ENCODE assay signal across 29 mouse cellular contexts in genomic region chr15:31227793-31228192, GRCm38 (mm10). TPM values are rescaled to one million over a fixed set of nuclear protein-coding genes. Genes with fewer than 3 reads are reported as not detected.
DNase-seq lines count a peak whose midpoint lies in the region; ATAC-seq and TF ChIP-seq lines count a peak whose summit lies in the region.
"Had no signal": no experiment of that assay in that cellular context is flagged by ENCODE, and none has a peak within 500 bp of the region (broad histone marks: within the 10 kb centered on the region; RNA-seq: fewer than 3 reads in every experiment).

No protein-coding gene starts in this region.

- H3K36me3 ChIP-seq in liver, adult 2 months (ENCODE audit: control insufficient read depth, insufficient read depth, low read length) = peaks cover 5% of the 10 kb centered on the region
- H3K36me3 ChIP-seq in liver, embryonic 11.5 days (ENCODE audit: control insufficient read depth, insufficient read depth, low read length) = no peaks in the 10 kb centered on the region; the same call in 1 of the 2 replicates
- H3K36me3 ChIP-seq in kidney, embryonic 14.5 days (ENCODE audit: control insufficient read depth, insufficient read depth, low read length) = no peaks in the 10 kb centered on the region; the same call in 1 of the 2 replicates
- H3K36me3 ChIP-seq: hindbrain, embryonic 10.5 days; hindbrain, embryonic 15.5 days; neural tube, embryonic 12.5 days had no signal

- TF ChIP-seq POLR2A in liver, adult 2 months (IDR thresholded peaks at IDR 0.05; ENCODE audit: extremely low read depth, insufficient read depth, low read length) = no peak
- no peak for TF ChIP-seq POLR2A in cerebellum, adult 2 months (IDR thresholded peaks at IDR 0.05; ENCODE audit: borderline replicate concordance, insufficient read depth, low read length)

- no peaks in the 10 kb centered on the region for H3K27me3 ChIP-seq in liver, adult 2 months (ENCODE audit: control insufficient read depth, insufficient read depth, low read length)
- H3K27me3 ChIP-seq in liver, embryonic 11.5 days (replicated peaks; ENCODE audit: control insufficient read depth, insufficient read depth, low read length) = no peaks in the 10 kb centered on the region
- H3K27me3 ChIP-seq in kidney, embryonic 14.5 days (ENCODE audit: control insufficient read depth, insufficient read depth, low read length) = no peaks in the 10 kb centered on the region
- H3K27me3 ChIP-seq in cerebellum, adult 2 months (ENCODE audit: control insufficient read depth, insufficient read depth, low read length) = no peaks in the 10 kb centered on the region
- H3K27me3 ChIP-seq: hindbrain, embryonic 15.5 days; neural tube, embryonic 12.5 days had no signal

- peaks cover 12% of the 10 kb centered on the region; the same call in 1 of the 2 replicates for H3K79me2 ChIP-seq in liver, adult 2 months (ENCODE audit: control insufficient read depth, insufficient read depth, low read length)

- peaks cover 14% of the 10 kb centered on the region for H3K4me1 ChIP-seq in liver, adult 2 months (ENCODE audit: control insufficient read depth, insufficient read depth, low read length)
- H3K4me1 ChIP-seq in liver, embryonic 11.5 days (replicated peaks; ENCODE audit: control insufficient read depth, insufficient read depth, low read length) = peaks cover 8% of the 10 kb centered on the region
- 0 out of 2 replicates have a peak, but pooled peaks cover 4% of the 10 kb centered on the region for H3K4me1 ChIP-seq in kidney, embryonic 14.5 days (ENCODE audit: control insufficient read depth, insufficient read depth, low read length)
- no peaks in the 10 kb centered on the region for H3K4me1 ChIP-seq in cerebellum, adult 2 months (ENCODE audit: control insufficient read depth, insufficient read depth, low read length)
- H3K4me1 ChIP-seq: neural tube, embryonic 12.5 days had no signal

- DNase-seq in liver, adult 2 months (ENCODE audit: extremely low read depth, low read depth, low spot score) = peak; percentile 35
- no peak for DNase-seq in liver, embryonic 11.5 days (ENCODE audit: low spot score)
- peak; percentile 12 for DNase-seq in ES-CJ7 (ENCODE audit: low read depth, low spot score)
- DNase-seq in adrenal gland, adult 8-10 months = peak; percentile 24
- peak; percentile 27 for DNase-seq in brain, adult 2 months (ENCODE audit: low read depth, low spot score)
- no peak for DNase-seq in cerebellum, adult 2 months
- DNase-seq in embryo, embryonic 11 days = no peak
- DNase-seq: cerebellum, adult 9-11 months; gastrocnemius, postnatal 14 days; heart, postnatal 14 days; kidney, adult 11 months; layer of hippocampus, postnatal 36 days; left cerebral cortex, postnatal 4 days; lung, adult 2 months; lung, postnatal 10 days; right cerebral cortex, adult 18-20 months; right cerebral cortex, postnatal 4 days; thymus, adult 18-20 months; thymus, postnatal 36 days had no signal

- 70% methylated on average over 8 of the region's 8 CpGs for WGBS in liver, adult 2 months
- 86% methylated on average over 8 of the region's 8 CpGs for WGBS in liver, embryonic 11.5 days
- WGBS in kidney, embryonic 14.5 days = 87% methylated on average over 8 of the region's 8 CpGs
- 91% methylated on average over 8 of the region's 8 CpGs for WGBS in cerebellum, adult 2 months

- peak overlapping the region; percentile 24; the same call in 1 of the 2 replicates for H3K9ac ChIP-seq in liver, adult 2 months (ENCODE audit: low read depth, low read length)
- H3K9ac ChIP-seq in liver, embryonic 11.5 days (ENCODE audit: low read depth, low read length) = no peak overlapping the region
- H3K9ac ChIP-seq in kidney, embryonic 14.5 days (ENCODE audit: low read depth, low read length) = no peak overlapping the region
- H3K9ac ChIP-seq: hindbrain, embryonic 15.5 days; liver, embryonic 14.5 days; neural tube, embryonic 12.5 days had no signal

- H3K27ac ChIP-seq in liver, adult 2 months (replicated peaks; ENCODE audit: insufficient read depth, low read depth, low read length) = peak overlapping the region; percentile 65
- H3K27ac ChIP-seq in liver, embryonic 11.5 days (ENCODE audit: low read depth, low read length) = no peak overlapping the region
- H3K27ac ChIP-seq in kidney, embryonic 14.5 days (ENCODE audit: low read depth, low read length) = no peak overlapping the region
- H3K27ac ChIP-seq in cerebellum, adult 2 months (ENCODE audit: insufficient read depth, low read length) = no peak overlapping the region
- H3K27ac ChIP-seq: hindbrain, embryonic 10.5 days; hindbrain, embryonic 15.5 days; liver, embryonic 14.5 days; neural tube, embryonic 12.5 days; stomach, postnatal 0 days had no signal

- ATAC-seq in liver, embryonic 11.5 days (replicated peaks; ENCODE audit: low FRiP score) = no peak
- no peak for ATAC-seq in kidney, embryonic 14.5 days (ENCODE audit: low FRiP score, low TSS enrichment)
- ATAC-seq: inflammation-experienced regulatory T-cells, adult 6 months; midbrain, embryonic 16.5 days had no signal

- H3K4me3 ChIP-seq in liver, adult 2 months (ENCODE audit: insufficient read depth, low read depth, low read length) = no peak overlapping the region
- no peak overlapping the region for H3K4me3 ChIP-seq in liver, embryonic 11.5 days (ENCODE audit: low read depth, low read length)
- no peak overlapping the region for H3K4me3 ChIP-seq in kidney, embryonic 14.5 days (ENCODE audit: low read length)
- H3K4me3 ChIP-seq in cerebellum, adult 2 months (replicated peaks; ENCODE audit: insufficient read depth, low read depth, low read length) = no peak overlapping the region
- H3K4me3 ChIP-seq: erythroblast, embryonic 14.5 days; hindbrain, embryonic 10.5 days; hindbrain, embryonic 15.5 days; neural tube, embryonic 12.5 days had no signal

- H3K9me3 ChIP-seq in liver, embryonic 11.5 days (ENCODE audit: control insufficient read depth, low read length) = no peaks in the 10 kb centered on the region
- H3K9me3 ChIP-seq in kidney, embryonic 14.5 days (ENCODE audit: control insufficient read depth, low read length) = no peaks in the 10 kb centered on the region
- H3K9me3 ChIP-seq: hindbrain, embryonic 10.5 days; hindbrain, embryonic 15.5 days; neural tube, embryonic 12.5 days had no signal

- no peak overlapping the region for H3K4me2 ChIP-seq in liver, embryonic 11.5 days
- no peak overlapping the region for H3K4me2 ChIP-seq in kidney, embryonic 14.5 days (replicated peaks; ENCODE audit: low read depth, low read length)
- H3K4me2 ChIP-seq: hindbrain, embryonic 15.5 days; midbrain, embryonic 11.5 days; neural tube, embryonic 12.5 days had no signal

- no peak for TF ChIP-seq CTCF in liver, adult 2 months (IDR thresholded peaks at IDR 0.05; ENCODE audit: low read depth, low read length)
- TF ChIP-seq CTCF in cerebellum, adult 2 months (IDR thresholded peaks at IDR 0.05; ENCODE audit: borderline replicate concordance, insufficient read depth, low read depth, low read length) = no peak

RNA-seq across cellular contexts. Expression of gene Dap, which starts 3.7 kb away (rescaled TPM):
- 53.6 and 63.8 TPM in 2 replicates for total RNA-seq in liver, adult 2 months (2014; rRNA removed)
- polyA plus RNA-seq in liver, adult 2 months (2012; rRNA removed) = 156 and 257 TPM in 2 replicates
- 65.4 and 76.9 TPM in 2 replicates for polyA plus RNA-seq in liver, embryonic 11.5 days (2014; fragmentation: Nextera tagmentation; extraction: Ambion mirVana)
- 100 to 1,000 TPM in 2 of 4 experiments, 10 to 100 TPM in 2; 92.0 to 108 (median 97.8) TPM for total RNA-seq in adrenal gland, adult 8-10 months (2022)
- 87.1 and 96.9 TPM in 2 replicates for polyA plus RNA-seq in kidney, embryonic 14.5 days (2014; fragmentation: Nextera tagmentation; extraction: Ambion mirVana)
- polyA plus RNA-seq in cerebellum, adult 2 months (2012; rRNA removed) = 21.9 and 25.9 TPM in 2 replicates

Comparison
In these comparisons a context has a peak if more than half of its experiments do, and no peak if none do; other contexts are left out.
1. DNase-seq: peak in liver, adult 2 months (single experiment), ES-CJ7 (single experiment), adrenal gland, adult 8-10 months (single experiment) and brain, adult 2 months (single experiment); none in liver, embryonic 11.5 days (single experiment), cerebellum, adult 2 months (0 of 2) and embryo, embryonic 11 days (single experiment).